Mouse (Mus musculus) mammary gland, adult 2 months (tissue): ENCODE measurements around the gene Tssk2. TPM values are rescaled to one million over a fixed set of nuclear protein-coding genes. Genes with fewer than 3 reads are reported as not detected.

Source experiments
- polyA plus RNA-seq: library from polyadenylated mRNA; depleted of rRNA; stranded (reverse); fragments of >200 nt; gene quantifications from 2 replicates; pipeline ENCODE4 v1.2.3, GENCODE M21; 2012; ENCODE audit warnings: low replicate concordance; rRNA removed

Gene Tssk2
- not detected in 2 replicates for polyA plus RNA-seq

GRCm38 (mm10) chr16:17898462-17898861 is at the start of gene Tssk2, which contains the start of gene Dgcr2:
TSS of gene Tssk2 (plus strand) at chr16:17898637.
TSS of gene Dgcr2 (minus strand) at chr16:17898562.

GRCm38 (mm10) chr16:17891567-17891959 is 6.9 kb upstream of the Tssk2 start, which contains the start of gene Gm20518:
TSS of gene Gm20518 (minus strand) at chr16:17891671.

GRCm38 (mm10) chr16:17893923-17894322 is 4.5 kb upstream of the Tssk2 start, which contains the start of gene Tssk1:
TSS of gene Tssk1 (plus strand) at chr16:17894223.

GRCm38 (mm10) chr16:17911052-17911595 is 12.7 kb downstream of the Tssk2 start, which contains the start of gene Ess2:
TSS of gene Ess2 (minus strand) at chr16:17911348.

GRCm38 (mm10) chr16:17914307-17915249 is 16.1 kb downstream of the Tssk2 start, which contains the start of gene Gsc2:
TSS of gene Gsc2 (minus strand) at chr16:17915059.

GRCm38 (mm10) chr16:17928087-17928580 is 29.7 kb downstream of the Tssk2 start, which contains the start of gene Slc25a1:
TSS of gene Slc25a1 (minus strand) at chr16:17928219.

Other genes with a start within 250 kb of the Tssk2 start
- 107 and 152 TPM in 2 replicates for gene Med15, start 165.7 kb upstream of the Tssk2 start, polyA plus RNA-seq
- 66.6 and 67.6 TPM in 2 replicates for gene Klhl22, start 139.0 kb upstream of the Tssk2 start, polyA plus RNA-seq
- gene Scarf2, start 101.4 kb upstream of the Tssk2 start, polyA plus RNA-seq, result 36.3 and 97.6 TPM in 2 replicates
- 0.12 TPM in 1 of 2 replicates, not detected in the other for gene B830017H08Rik, start 65.5 kb upstream of the Tssk2 start, polyA plus RNA-seq
- 8.6 and 10.7 TPM in 2 replicates for gene Car15, start 60.3 kb upstream of the Tssk2 start, polyA plus RNA-seq
- 1.3 and 1.9 TPM in 2 replicates for gene Gm20518, start 7.0 kb upstream of the Tssk2 start, polyA plus RNA-seq
- gene Tssk1, start 4.4 kb upstream of the Tssk2 start, polyA plus RNA-seq, result 0.04 TPM in 2 replicates
- gene Dgcr2, start 75 bp upstream of the Tssk2 start, polyA plus RNA-seq, result 134 and 177 TPM in 2 replicates
- gene Ess2, start 12.7 kb downstream of the Tssk2 start, polyA plus RNA-seq, result 25.5 and 28.3 TPM in 2 replicates
- 0.10 TPM in 1 of 2 replicates, not detected in the other for gene Gsc2, start 16.4 kb downstream of the Tssk2 start, polyA plus RNA-seq
- 1,302 and 1,655 TPM in 2 replicates for gene Slc25a1, start 29.6 kb downstream of the Tssk2 start, polyA plus RNA-seq
- gene Vpreb2, start 81.8 kb downstream of the Tssk2 start, polyA plus RNA-seq, result 0.40 TPM in 1 of 2 replicates, not detected in the other
- gene Dgcr6, start 154.2 kb downstream of the Tssk2 start, polyA plus RNA-seq, result 71.8 and 85.8 TPM in 2 replicates
- gene Prodh, start 191.6 kb downstream of the Tssk2 start, polyA plus RNA-seq, result 42.6 and 42.8 TPM in 2 replicates
- gene Rtn4r, start 229.0 kb downstream of the Tssk2 start, polyA plus RNA-seq, result 8.8 and 17.1 TPM in 2 replicates